In genomic region chr11:59297941-59298340, GRCm38 (mm10) we compare ENCODE assay signal across 11 mouse cellular contexts. TPM values are rescaled to one million over a fixed set of nuclear protein-coding genes. Genes with fewer than 3 reads are reported as not detected.
A peak's percentile ranks its signal among the peaks of the same experiment; 100 is the strongest.
DNase-seq lines count a peak whose midpoint lies in the region; ATAC-seq and TF ChIP-seq lines count a peak whose summit lies in the region.
"Had no signal": no experiment of that assay in that cellular context is flagged by ENCODE, and none has a peak within 500 bp of the region (broad histone marks: within the 10 kb centered on the region; RNA-seq: fewer than 3 reads in every experiment).

No protein-coding gene starts in this region.

- TF ChIP-seq CTCF in midbrain, postnatal 0 days (IDR thresholded peaks at IDR 0.05): peak; percentile 94

- H3K4me3 ChIP-seq in midbrain, embryonic 11.5 days (ENCODE audit: low read depth, low read length): no peak overlapping the region
- no peak overlapping the region for H3K4me3 ChIP-seq in midbrain, embryonic 13.5 days (replicated peaks)
- no peak overlapping the region for H3K4me3 ChIP-seq in midbrain, postnatal 0 days (ENCODE audit: low read depth, low read length)
- H3K4me3 ChIP-seq: liver, embryonic 13.5 days had no signal

- 20% methylated on average over 7 of the region's 7 CpGs for WGBS in midbrain, embryonic 11.5 days
- 25% methylated on average over 7 of the region's 7 CpGs for whole genome bisulfite sequencing in midbrain, embryonic 13.5 days
- 13% methylated on average over 7 of the region's 7 CpGs for WGBS in midbrain, postnatal 0 days

- H3K27me3 ChIP-seq in midbrain, embryonic 11.5 days (ENCODE audit: control insufficient read depth, insufficient read depth, low read length): peaks cover 6% of the 10 kb centered on the region
- peaks cover 75% of the 10 kb centered on the region for H3K27me3 ChIP-seq in midbrain, embryonic 13.5 days
- peaks cover 41% of the 10 kb centered on the region for H3K27me3 ChIP-seq in midbrain, postnatal 0 days (ENCODE audit: insufficient read depth, low read length)

- intact Hi-C loops in gastrocnemius, postnatal 14 days (cut with DNase I; ENCODE audit: low total_unique reads): loop anchor here (2.0 to 10.0 kb wide), 2 partner anchors 67 to 203 kb away; no protein-coding TSS in a partner anchor

- peak; percentile 46 to 56 for DNase-seq in cerebellum, adult 18-20 months
- no peak for DNase-seq in cerebellum, adult 11-12 months
- peak; percentile 91 for DNase-seq in midbrain, embryonic 11.5 days (ENCODE audit: low spot score, missing footprints)
- peak; percentile 39 for DNase-seq in cerebellum, adult 8-10 months
- peak; percentile 46 to 69 for DNase-seq in kidney, postnatal 36 days
- DNase-seq in midbrain, postnatal 0 days (ENCODE audit: low spot score): peak; percentile 82
- no peak for DNase-seq in gastrocnemius, postnatal 14 days
- DNase-seq: liver, embryonic 13.5 days had no signal

- ATAC-seq in midbrain, embryonic 11.5 days (ENCODE audit: low FRiP score): no peak
- no peak for ATAC-seq in midbrain, embryonic 13.5 days
- ATAC-seq in midbrain, postnatal 0 days (ENCODE audit: low FRiP score): 0 out of 2 replicates have a peak, but pooled peaks have one; percentile 52

- H3K9ac ChIP-seq in midbrain, embryonic 11.5 days (ENCODE audit: low read length): no peak overlapping the region
- H3K9ac ChIP-seq in midbrain, embryonic 13.5 days (replicated peaks): no peak overlapping the region
- no peak overlapping the region for H3K9ac ChIP-seq in midbrain, postnatal 0 days (replicated peaks; ENCODE audit: low read length, poor library complexity, severe bottlenecking)
- H3K9ac ChIP-seq: liver, embryonic 13.5 days had no signal

- H3K4me2 ChIP-seq in midbrain, embryonic 11.5 days: no peak overlapping the region
- no peak overlapping the region for H3K4me2 ChIP-seq in midbrain, embryonic 13.5 days (replicated peaks)
- no peak overlapping the region for H3K4me2 ChIP-seq in midbrain, postnatal 0 days (ENCODE audit: low read depth, low read length, poor library complexity, severe bottlenecking)
- H3K4me2 ChIP-seq: liver, embryonic 13.5 days had no signal

- H3K4me1 ChIP-seq in midbrain, embryonic 11.5 days (ENCODE audit: control insufficient read depth, insufficient read depth, low read length): no peaks in the 10 kb centered on the region
- H3K4me1 ChIP-seq in midbrain, embryonic 13.5 days (replicated peaks): no peaks in the 10 kb centered on the region
- H3K4me1 ChIP-seq in midbrain, postnatal 0 days (ENCODE audit: insufficient read depth, low read length): no peaks in the 10 kb centered on the region
- H3K4me1 ChIP-seq: liver, embryonic 13.5 days had no signal

- no peaks in the 10 kb centered on the region for H3K36me3 ChIP-seq in midbrain, embryonic 11.5 days (ENCODE audit: control insufficient read depth, insufficient read depth, low read length)
- no peaks in the 10 kb centered on the region for H3K36me3 ChIP-seq in midbrain, embryonic 13.5 days
- H3K36me3 ChIP-seq in midbrain, postnatal 0 days (ENCODE audit: insufficient read depth, low read length): no peaks in the 10 kb centered on the region
- H3K36me3 ChIP-seq: G1E; liver, embryonic 13.5 days had no signal

- no peak overlapping the region for H3K27ac ChIP-seq in midbrain, embryonic 11.5 days (ENCODE audit: low read depth, low read length)
- no peak overlapping the region for H3K27ac ChIP-seq in midbrain, embryonic 13.5 days
- no peak overlapping the region for H3K27ac ChIP-seq in midbrain, postnatal 0 days (ENCODE audit: low read depth, low read length)
- H3K27ac ChIP-seq: liver, embryonic 13.5 days had no signal

- H3K9me3 ChIP-seq in midbrain, embryonic 11.5 days (ENCODE audit: control insufficient read depth, low read length): no peaks in the 10 kb centered on the region
- no peaks in the 10 kb centered on the region for H3K9me3 ChIP-seq in midbrain, embryonic 13.5 days
- H3K9me3 ChIP-seq in midbrain, postnatal 0 days (ENCODE audit: low read length): no peaks in the 10 kb centered on the region
- H3K9me3 ChIP-seq: G1E; liver, embryonic 13.5 days had no signal

RNA-seq across cellular contexts. Expression of gene Wnt3a, which starts 7.4 kb away (rescaled TPM):
- polyA plus RNA-seq in midbrain, embryonic 11.5 days (2014; fragmentation: Nextera tagmentation; extraction: Ambion mirVana): 1.4 and 2.0 TPM in 2 replicates
- polyA plus RNA-seq in midbrain, embryonic 13.5 days (2015; fragmentation: Nextera tagmentation; extraction: Ambion mirVana): 0.68 and 3.0 TPM in 2 replicates
- 0.16 TPM in 1 of 2 replicates, not detected in the other for total RNA-seq in midbrain, postnatal 0 days (2014; rRNA removed)
- polyA plus RNA-seq in midbrain, postnatal 0 days (2015; fragmentation: Nextera tagmentation; extraction: Ambion mirVana): 0.10 TPM in 1 of 2 replicates, not detected in the other
- total RNA-seq in gastrocnemius, postnatal 14 days (2021): not detected
- total RNA-seq: G1E had no signal
- polyA plus RNA-seq: G1E; liver, embryonic 13.5 days; spleen, adult 2 months had no signal

RNA-seq across cellular contexts. Expression of gene Wnt9a, which starts 8.8 kb away (rescaled TPM):
- 4.0 and 4.8 TPM in 2 replicates for polyA plus RNA-seq in midbrain, embryonic 11.5 days (2014; fragmentation: Nextera tagmentation; extraction: Ambion mirVana)
- polyA plus RNA-seq in midbrain, embryonic 13.5 days (2015; fragmentation: Nextera tagmentation; extraction: Ambion mirVana): 2.9 and 6.0 TPM in 2 replicates
- total RNA-seq in midbrain, postnatal 0 days (2014; rRNA removed): 4.2 and 5.6 TPM in 2 replicates
- polyA plus RNA-seq in midbrain, postnatal 0 days (2015; fragmentation: Nextera tagmentation; extraction: Ambion mirVana): 2.3 and 2.9 TPM in 2 replicates
- 1 to 10 TPM; 8.8 to 9.8 TPM for total RNA-seq in gastrocnemius, postnatal 14 days (2021)
- polyA plus RNA-seq: G1E had no signal

Comparison
In these comparisons a context has a peak if more than half of its experiments do, and no peak if none do; other contexts are left out.
1. DNase-seq: peak in cerebellum, adult 18-20 months (2 of 2), midbrain, embryonic 11.5 days (single experiment), cerebellum, adult 8-10 months (single experiment), kidney, postnatal 36 days (2 of 2) and midbrain, postnatal 0 days (single experiment); none in cerebellum, adult 11-12 months (single experiment) and gastrocnemius, postnatal 14 days (single experiment).